25 mouse cellular contexts compared by ENCODE assay signal in genomic region chr15:93655243-93655642, GRCm38 (mm10). TPM values are rescaled to one million over a fixed set of nuclear protein-coding genes. Genes with fewer than 3 reads are reported as not detected.
DNase-seq lines count a peak whose midpoint lies in the region; ATAC-seq and TF ChIP-seq lines count a peak whose summit lies in the region.
"Had no signal": no experiment of that assay in that cellular context is flagged by ENCODE, and none has a peak within 500 bp of the region (broad histone marks: within the 10 kb centered on the region; RNA-seq: fewer than 3 reads in every experiment).

No protein-coding gene starts in this region.

- no peak overlapping the region for H3K4me3 ChIP-seq in embryonic facial prominence, embryonic 11.5 days (ENCODE audit: low read depth, low read length)
- H3K4me3 ChIP-seq in embryonic facial prominence, embryonic 10.5 days: no peak overlapping the region
- no peak overlapping the region for H3K4me3 ChIP-seq in liver, embryonic 13.5 days (replicated peaks)
- H3K4me3 ChIP-seq in liver, postnatal 0 days (ENCODE audit: low read depth, low read length): no peak overlapping the region
- no peak overlapping the region for H3K4me3 ChIP-seq in embryonic fibroblast, embryonic 13.5 days (ENCODE audit: insufficient read depth, low read length)
- H3K4me3 ChIP-seq: forebrain, embryonic 15.5 days; hindbrain, embryonic 12.5 days; layer of hippocampus, adult 2 months had no signal

- no peak for TF ChIP-seq CTCF in liver, postnatal 0 days (IDR thresholded peaks at IDR 0.05; ENCODE audit: low read depth)
- no peak for TF ChIP-seq CTCF in embryonic fibroblast, embryonic 13.5 days (IDR thresholded peaks at IDR 0.05; ENCODE audit: borderline replicate concordance, insufficient read depth, low read length)

- TF ChIP-seq POLR2A in embryonic fibroblast, embryonic 13.5 days (IDR thresholded peaks at IDR 0.05; ENCODE audit: low read depth, low read length): no peak

- ATAC-seq in embryonic facial prominence, embryonic 11.5 days (replicated peaks; ENCODE audit: insufficient number of reproducible peaks, low FRiP score, low TSS enrichment, low read depth): no peak
- ATAC-seq in liver, embryonic 13.5 days (ENCODE audit: low read depth): 0 out of 2 replicates have a peak, but pooled peaks have one; percentile 18
- no peak for ATAC-seq in liver, postnatal 0 days
- ATAC-seq: CD4-positive, CD25-positive, alpha-beta regulatory T cell, adult 4 months; forebrain, embryonic 15.5 days; intestine, postnatal 0 days; midbrain, embryonic 16.5 days had no signal

- 80% methylated on average over 6 of the region's 6 CpGs for WGBS in embryonic facial prominence, embryonic 11.5 days
- WGBS in embryonic facial prominence, embryonic 10.5 days: 84% methylated on average over 6 of the region's 6 CpGs
- 82% methylated on average over 6 of the region's 6 CpGs for WGBS in liver, embryonic 13.5 days (ENCODE audit: insufficient replicate concordance)
- 92% methylated on average over 6 of the region's 6 CpGs for WGBS in liver, postnatal 0 days (ENCODE audit: insufficient replicate concordance)

- no peak for TF ChIP-seq EP300 in liver, postnatal 0 days (IDR thresholded peaks at IDR 0.05; ENCODE audit: low read depth)

- H3K4me1 ChIP-seq in embryonic facial prominence, embryonic 11.5 days (ENCODE audit: control insufficient read depth, insufficient read depth, low read length): no peaks in the 10 kb centered on the region
- peaks cover 23% of the 10 kb centered on the region for H3K4me1 ChIP-seq in embryonic facial prominence, embryonic 10.5 days
- H3K4me1 ChIP-seq in liver, embryonic 13.5 days (replicated peaks): peaks cover 16% of the 10 kb centered on the region
- no peaks in the 10 kb centered on the region for H3K4me1 ChIP-seq in liver, postnatal 0 days (ENCODE audit: insufficient read depth)
- peaks cover 31% of the 10 kb centered on the region for H3K4me1 ChIP-seq in embryonic fibroblast, embryonic 13.5 days (ENCODE audit: control insufficient read depth, insufficient read depth, low read length)
- H3K4me1 ChIP-seq: forebrain, embryonic 15.5 days; hindbrain, embryonic 12.5 days had no signal

- DNase-seq in embryonic facial prominence, embryonic 11.5 days (ENCODE audit: low spot score): peak; percentile 30
- DNase-seq in embryonic facial prominence, embryonic 10.5 days (ENCODE audit: low spot score): no peak
- no peak for DNase-seq in liver, embryonic 13.5 days
- DNase-seq in liver, postnatal 0 days: no peak
- DNase-seq in adrenal gland, postnatal 14 days: peak; percentile 41
- no peak for DNase-seq in frontal cortex, adult 2 months (ENCODE audit: extremely low spot score in 1 of 2, low spot score in 1 of 2)
- DNase-seq in layer of hippocampus, postnatal 25 days (ENCODE audit: extremely low spot score in 1 of 2, low spot score in 1 of 2): no peak
- DNase-seq: cerebellum, adult 11 months; cerebellum, adult 9-11 months; gastrocnemius, postnatal 14 days; heart, postnatal 14 days; kidney, postnatal 25 days; lung, adult 18-20 months; lung, postnatal 10 days; right cerebral cortex, adult 18-20 months; right cerebral cortex, postnatal 4 days; thymus, postnatal 25 days had no signal

- H3K9me3 ChIP-seq in embryonic facial prominence, embryonic 11.5 days (replicated peaks; ENCODE audit: control insufficient read depth, low read length): no peaks in the 10 kb centered on the region
- H3K9me3 ChIP-seq in embryonic facial prominence, embryonic 10.5 days: no peaks in the 10 kb centered on the region
- H3K9me3 ChIP-seq in liver, embryonic 13.5 days (replicated peaks): no peaks in the 10 kb centered on the region
- H3K9me3 ChIP-seq in liver, postnatal 0 days (ENCODE audit: low read length): no peaks in the 10 kb centered on the region
- H3K9me3 ChIP-seq: forebrain, embryonic 15.5 days; hindbrain, embryonic 12.5 days had no signal

- no peaks in the 10 kb centered on the region for H3K27me3 ChIP-seq in embryonic facial prominence, embryonic 11.5 days (ENCODE audit: control insufficient read depth, insufficient read depth, low read length)
- no peaks in the 10 kb centered on the region for H3K27me3 ChIP-seq in embryonic facial prominence, embryonic 10.5 days (replicated peaks; ENCODE audit: low read depth, poor library complexity, severe bottlenecking)
- no peaks in the 10 kb centered on the region for H3K27me3 ChIP-seq in liver, embryonic 13.5 days
- no peaks in the 10 kb centered on the region for H3K27me3 ChIP-seq in liver, postnatal 0 days (ENCODE audit: insufficient read depth, low read length)
- H3K27me3 ChIP-seq: forebrain, embryonic 15.5 days; hindbrain, embryonic 12.5 days had no signal

- no peak overlapping the region for H3K9ac ChIP-seq in embryonic facial prominence, embryonic 11.5 days (replicated peaks; ENCODE audit: low read length)
- no peak overlapping the region for H3K9ac ChIP-seq in liver, embryonic 13.5 days
- H3K9ac ChIP-seq in liver, postnatal 0 days (replicated peaks): no peak overlapping the region
- H3K9ac ChIP-seq: forebrain, embryonic 15.5 days; hindbrain, embryonic 12.5 days had no signal

- no peak overlapping the region for H3K4me2 ChIP-seq in embryonic facial prominence, embryonic 11.5 days (ENCODE audit: low read depth, low read length)
- no peak overlapping the region for H3K4me2 ChIP-seq in liver, embryonic 13.5 days
- no peak overlapping the region for H3K4me2 ChIP-seq in liver, postnatal 0 days (ENCODE audit: low read depth, low read length)
- H3K4me2 ChIP-seq: forebrain, embryonic 15.5 days; heart, embryonic 11.5 days; hindbrain, embryonic 12.5 days had no signal

- H3K36me3 ChIP-seq in embryonic facial prominence, embryonic 11.5 days (replicated peaks; ENCODE audit: control insufficient read depth, insufficient read depth, low read depth, low read length): no peaks in the 10 kb centered on the region
- no peaks in the 10 kb centered on the region for H3K36me3 ChIP-seq in embryonic facial prominence, embryonic 10.5 days (replicated peaks)
- H3K36me3 ChIP-seq in liver, embryonic 13.5 days: no peaks in the 10 kb centered on the region
- no peaks in the 10 kb centered on the region for H3K36me3 ChIP-seq in liver, postnatal 0 days (replicated peaks; ENCODE audit: insufficient read depth, low read length)
- H3K36me3 ChIP-seq: forebrain, embryonic 15.5 days; hindbrain, embryonic 12.5 days had no signal

- H3K27ac ChIP-seq in embryonic facial prominence, embryonic 11.5 days (replicated peaks; ENCODE audit: low read depth, low read length): no peak overlapping the region
- H3K27ac ChIP-seq in embryonic facial prominence, embryonic 10.5 days (replicated peaks): no peak overlapping the region; the same call in 1 of the 2 replicates
- no peak overlapping the region for H3K27ac ChIP-seq in liver, embryonic 13.5 days
- no peak overlapping the region for H3K27ac ChIP-seq in liver, postnatal 0 days (ENCODE audit: low read depth)
- peak overlapping the region; percentile 63 for H3K27ac ChIP-seq in embryonic fibroblast, embryonic 13.5 days (ENCODE audit: insufficient read depth, low read length)
- H3K27ac ChIP-seq: forebrain, embryonic 15.5 days; hindbrain, embryonic 12.5 days; layer of hippocampus, adult 2 months had no signal

RNA-seq across cellular contexts. Expression of gene Prickle1, which starts 59.6 kb away (rescaled TPM):
- polyA plus RNA-seq in embryonic facial prominence, embryonic 11.5 days (2014; fragmentation: Nextera tagmentation; extraction: Ambion mirVana): 34.5 and 37.6 TPM in 2 replicates
- polyA plus RNA-seq in embryonic facial prominence, embryonic 10.5 days (2016; fragmentation: Nextera tagmentation; extraction: Ambion mirVana): 17.2 and 20.4 TPM in 2 replicates
- 4.2 and 5.6 TPM in 2 replicates for polyA plus RNA-seq in liver, embryonic 13.5 days (2015; fragmentation: Nextera tagmentation; extraction: Ambion mirVana)
- 2.3 and 2.5 TPM in 2 replicates for polyA plus RNA-seq in liver, postnatal 0 days (2015; fragmentation: Nextera tagmentation; extraction: Ambion mirVana)
- 22.2 and 26.0 TPM in 2 replicates for total RNA-seq in adrenal gland, postnatal 14 days (2021)
- polyA plus RNA-seq in embryonic fibroblast, embryonic 13.5 days (2011; ENCODE audit: insufficient read length, low read depth, missing spikeins): 14.2 and 22.7 TPM in 2 replicates
- polyA plus RNA-seq in frontal cortex, adult 2 months (2012; rRNA removed): 39.9 and 44.3 TPM in 2 replicates
- 10 to 100 TPM; 71.5 to 79.6 TPM for total RNA-seq in layer of hippocampus, postnatal 25 days (2021)

Comparison
In these comparisons a context has a peak if more than half of its experiments do, and no peak if none do; other contexts are left out.
1. DNase-seq: peak in embryonic facial prominence, embryonic 11.5 days (single experiment) and adrenal gland, postnatal 14 days (single experiment); none in embryonic facial prominence, embryonic 10.5 days (single experiment), liver, embryonic 13.5 days (single experiment), liver, postnatal 0 days (single experiment), frontal cortex, adult 2 months (0 of 2) and layer of hippocampus, postnatal 25 days (0 of 2).